Mouse (Mus musculus) E14TG2a.4 (cell line): Measurements from ENCODE around the gene Cyp1a2.

Source experiments
- H3K27me3 ChIP-seq: 2 replicates; pipeline ENCODE4 v1.6.1; 2014; ENCODE audit warnings: low read length, control low read depth; ENCODE audit not compliant: insufficient read depth
- H3K36me3 ChIP-seq: 2 replicates; pipeline ENCODE4 v1.6.1; 2014; ENCODE audit warnings: low read length, control low read depth; ENCODE audit not compliant: insufficient read depth
- H3K4me1 ChIP-seq: replicated peaks from 2 replicates; pipeline ENCODE4 v1.6.1; 2014; ENCODE audit warnings: low read depth, low read length, control low read depth
- H3K4me3 ChIP-seq: replicated peaks from 2 replicates; pipeline ENCODE4 v1.5.1; 2014; ENCODE audit warnings: mild to moderate bottlenecking, low read length
- H3K9me3 ChIP-seq: 2 replicates; pipeline ENCODE4 v1.6.1; 2014; ENCODE audit warnings: low read length, control low read depth
- CTCF ChIP-seq: conservative IDR thresholded peaks from 2 replicates; pipeline ENCODE4 v1.5.1; 2014; ENCODE audit warnings: low read length
- NANOG ChIP-seq: IDR thresholded peaks from 2 replicates; pipeline ENCODE4 v1.6.1; 2014; ENCODE audit warnings: borderline replicate concordance, low read length, mixed read lengths
- POU5F1 ChIP-seq: IDR thresholded peaks from 2 replicates; pipeline ENCODE4 v1.6.1; 2014; ENCODE audit warnings: low read length, borderline replicate concordance

The Cyp1a2 gene

DNA sequence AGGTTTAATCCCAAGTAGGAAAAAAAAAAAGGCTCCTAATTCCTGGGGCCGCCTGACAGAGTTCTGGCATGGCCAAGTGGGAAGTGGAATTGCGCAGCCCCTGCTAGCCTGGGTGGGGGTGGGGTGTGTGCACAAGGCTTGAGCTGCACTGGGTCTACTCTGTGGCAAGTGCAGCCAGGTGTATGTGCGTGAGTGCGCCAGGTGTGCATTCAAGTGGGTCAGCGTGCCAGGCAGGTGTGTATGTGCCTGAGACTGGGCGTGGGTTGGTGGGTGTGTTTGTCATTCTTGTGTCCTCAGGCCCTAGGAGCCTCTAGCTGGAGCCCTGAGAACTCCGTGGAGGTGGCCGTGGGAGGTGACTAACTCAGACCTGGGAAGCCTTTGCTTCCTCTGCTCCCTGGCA, 17.0 kb downstream of the Cyp1a2 start:
- Histone ChIP-seq H3K4me1 (peaks cover 9% of the 10 kb centered on the region; the same call in 1 of the 2 replicates), H3K36me3 (no peaks in the 10 kb centered on the region), H3K27me3 (peaks cover 12% of the 10 kb centered on the region), H3K9me3 (no peaks in the 10 kb centered on the region), H3K4me3 (no peak overlapping the region)
- no peak for TF ChIP-seq NANOG
- TF ChIP-seq POU5F1: no peak
- TF ChIP-seq CTCF: no peak

DNA sequence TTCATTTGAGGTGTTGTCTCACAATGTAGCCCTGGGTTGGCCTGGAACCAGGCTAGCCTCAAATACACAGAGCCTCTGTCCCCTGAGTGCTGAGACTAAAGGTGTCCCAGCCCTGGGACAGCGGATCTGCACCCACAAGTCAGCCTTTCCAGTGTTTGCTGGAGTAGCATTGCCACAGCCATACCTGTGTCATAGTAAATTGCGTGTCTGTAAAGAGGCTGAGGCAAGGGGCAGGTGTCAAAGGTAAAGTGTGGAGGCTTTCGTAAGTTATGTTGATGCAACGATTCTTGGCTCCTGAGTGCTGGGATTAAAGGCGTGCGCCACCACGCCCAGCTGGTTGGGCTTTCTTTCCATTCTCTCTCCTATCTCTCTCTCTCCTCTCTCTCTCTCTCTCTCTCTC, 18.9 kb downstream of the Cyp1a2 start:
- H3K27me3 ChIP-seq: peaks cover 8% of the 10 kb centered on the region; the same call in 1 of the 2 replicates
- peaks cover 9% of the 10 kb centered on the region; the same call in 1 of the 2 replicates for H3K4me1 ChIP-seq
- no peaks in the 10 kb centered on the region for H3K9me3 ChIP-seq
- H3K36me3 ChIP-seq: no peaks in the 10 kb centered on the region
- no peak overlapping the region for H3K4me3 ChIP-seq
- TF ChIP-seq NANOG: no peak

DNA sequence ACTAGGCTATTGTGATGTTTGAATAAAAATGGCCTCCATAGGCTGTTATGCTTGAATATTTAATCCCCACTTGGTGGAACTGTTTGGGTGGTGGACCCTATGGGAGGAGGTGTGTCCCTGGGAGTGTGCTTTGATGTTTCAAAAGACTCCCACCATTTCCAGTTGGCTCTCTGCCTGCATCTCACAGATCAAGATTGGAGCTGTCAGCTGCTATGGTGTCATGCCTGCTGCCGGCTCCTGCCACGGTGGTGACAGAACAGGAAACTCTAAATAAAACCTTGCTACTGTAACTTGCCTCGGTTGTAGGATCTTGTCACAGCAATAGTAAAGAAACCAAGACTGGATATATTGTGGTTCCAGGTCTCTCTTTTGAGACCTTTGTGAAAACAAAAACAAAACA, 22.0 kb downstream of the Cyp1a2 start:
- Histone ChIP-seq H3K36me3 (no peaks in the 10 kb centered on the region), H3K9me3 (no peaks in the 10 kb centered on the region), H3K27me3 (no peaks in the 10 kb centered on the region; the same call in 1 of the 2 replicates), H3K4me3 (no peak overlapping the region), H3K4me1 (0 out of 2 replicates have a peak, but pooled peaks cover 3% of the 10 kb centered on the region)
- no peak for TF ChIP-seq CTCF
- no peak for TF ChIP-seq NANOG
- TF ChIP-seq POU5F1: no peak

DNA sequence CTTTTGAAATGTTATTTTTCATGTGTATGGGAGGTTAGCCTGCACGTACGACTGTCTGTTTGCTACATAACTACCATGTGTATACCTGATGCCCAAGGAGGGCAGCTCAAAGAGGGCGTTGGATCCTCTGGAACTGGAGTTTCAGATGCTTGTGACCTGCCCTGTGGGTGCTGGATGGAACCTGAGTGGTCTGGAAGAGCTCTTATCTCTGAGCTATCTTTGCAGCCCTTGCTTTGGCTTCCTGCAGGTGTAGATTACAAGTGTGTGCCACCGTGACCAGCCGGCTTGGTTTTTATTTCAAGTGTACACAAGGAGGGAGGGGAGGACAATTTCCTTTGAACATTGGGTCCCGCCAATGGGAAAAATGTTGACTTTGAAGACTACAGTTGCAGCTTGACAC, 23.0 kb downstream of the Cyp1a2 start:
- no peak overlapping the region for H3K4me3 ChIP-seq
- TF ChIP-seq NANOG: no peak
- TF ChIP-seq POU5F1: no peak
- TF ChIP-seq CTCF: no peak
- H3K9me3 ChIP-seq: no peaks in the 10 kb centered on the region
- H3K4me1 ChIP-seq: peaks cover 5% of the 10 kb centered on the region
- H3K36me3 ChIP-seq: no peaks in the 10 kb centered on the region
- H3K27me3 ChIP-seq: no peaks in the 10 kb centered on the region; the same call in none of the 2 replicates

DNA sequence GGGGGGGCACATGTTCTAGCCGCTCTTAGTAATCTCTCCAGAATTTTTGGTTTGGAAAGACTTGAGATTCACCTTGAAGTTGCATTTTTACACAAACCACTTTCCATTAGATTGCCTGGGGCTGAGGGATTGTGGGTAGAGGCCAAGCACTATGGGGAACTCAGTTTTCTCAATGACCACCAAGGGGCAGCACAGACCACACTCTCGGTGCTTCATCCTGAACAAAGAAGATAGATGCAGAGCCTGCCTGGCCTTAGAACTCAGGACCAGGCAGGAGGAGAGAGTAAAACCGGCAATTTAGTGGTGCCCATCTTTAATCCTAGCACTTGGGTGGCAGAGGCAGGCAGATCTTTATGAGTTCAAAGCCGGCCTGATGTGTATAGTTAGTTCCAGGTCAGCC, 23.7 kb downstream of the Cyp1a2 start:
- H3K27me3 ChIP-seq: peaks cover 4% of the 10 kb centered on the region
- no peaks in the 10 kb centered on the region for H3K36me3 ChIP-seq
- TF ChIP-seq NANOG (no peak), CTCF (peak; percentile 65), POU5F1 (no peak)
- no peak overlapping the region for H3K4me3 ChIP-seq
- H3K9me3 ChIP-seq: no peaks in the 10 kb centered on the region
- peaks cover 8% of the 10 kb centered on the region for H3K4me1 ChIP-seq

DNA sequence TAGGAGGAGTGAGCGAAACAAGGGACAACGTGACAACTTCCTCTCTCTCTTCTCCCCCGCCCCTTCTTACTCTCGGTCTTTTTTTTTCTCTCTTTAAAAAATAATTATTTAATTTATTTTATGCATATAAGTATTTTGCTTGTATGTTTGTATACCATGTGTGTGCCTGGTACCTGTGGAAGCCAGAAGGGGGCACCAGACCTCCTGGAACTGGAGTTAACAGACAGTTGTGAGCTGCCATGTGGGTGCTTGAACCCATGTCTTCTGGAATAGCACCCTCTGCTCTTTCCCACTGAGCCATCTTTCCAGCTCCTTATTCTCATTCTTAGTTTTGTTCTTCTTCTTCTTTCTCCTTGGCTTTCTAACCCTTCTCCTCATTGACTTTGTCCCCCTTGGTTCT, 24.5 kb downstream of the Cyp1a2 start:
- Histone ChIP-seq H3K4me3 (no peak overlapping the region), H3K9me3 (no peaks in the 10 kb centered on the region), H3K36me3 (no peaks in the 10 kb centered on the region), H3K27me3 (peaks cover 9% of the 10 kb centered on the region), H3K4me1 (peaks cover 16% of the 10 kb centered on the region)
- TF ChIP-seq POU5F1: no peak
- TF ChIP-seq NANOG: no peak
- TF ChIP-seq CTCF: peak; percentile 46

DNA sequence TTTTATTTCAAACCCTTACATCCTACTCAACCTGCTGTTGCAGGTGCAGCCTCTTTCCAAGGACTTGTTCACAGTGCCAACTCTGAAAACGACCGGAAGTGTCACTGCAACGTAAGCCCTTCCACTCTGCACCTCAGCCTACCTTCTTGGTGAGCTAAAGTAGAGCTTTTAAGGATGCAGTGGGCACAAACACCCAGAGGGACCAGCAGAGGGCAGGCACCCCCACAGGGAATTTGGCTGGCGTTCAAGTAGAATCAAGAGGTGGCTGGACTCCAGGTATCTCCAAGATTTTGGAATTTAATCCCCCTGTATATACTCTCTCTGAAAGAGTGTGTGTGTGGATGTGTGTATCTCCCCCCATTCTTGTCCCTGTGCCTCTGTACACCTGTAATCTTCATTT, 25.7 kb downstream of the Cyp1a2 start:
- H3K27me3 ChIP-seq: peaks cover 13% of the 10 kb centered on the region

DNA sequence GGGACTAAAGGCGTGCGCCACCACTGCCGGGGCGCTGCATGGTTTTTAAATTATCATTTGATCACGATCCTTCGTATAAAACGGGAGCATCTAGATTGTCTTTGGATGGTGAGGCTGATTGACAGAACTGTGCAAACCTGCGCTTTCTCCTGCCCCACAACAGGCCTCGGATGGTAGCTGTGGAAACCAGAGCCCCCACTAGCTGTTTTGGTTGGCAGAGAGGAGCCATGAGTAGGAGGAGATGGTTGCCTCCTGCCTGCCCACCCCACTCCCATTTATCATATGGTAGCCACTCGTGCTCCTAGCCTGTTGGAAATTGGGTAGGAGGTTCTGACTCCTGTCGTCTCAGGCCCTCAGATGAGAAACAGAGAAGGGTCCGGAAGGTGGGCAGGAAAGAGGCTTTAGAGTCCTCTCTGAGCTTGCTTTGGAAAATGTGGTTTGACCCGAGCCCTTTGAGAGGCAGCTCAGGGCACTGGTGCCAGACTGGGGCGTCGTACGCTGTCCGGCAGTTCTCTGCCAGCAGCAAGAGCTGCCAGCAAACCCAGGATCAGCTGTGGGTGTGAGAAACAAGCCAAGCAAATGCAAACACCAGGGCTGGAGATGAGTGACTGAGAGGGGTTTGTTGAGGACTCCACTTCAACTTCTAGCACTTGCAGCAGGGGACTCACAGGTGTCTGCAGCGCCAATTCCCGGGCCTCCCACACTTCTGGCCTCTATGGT, 26.7 kb downstream of the Cyp1a2 start:
- peaks cover 36% of the 10 kb centered on the region for H3K4me1 ChIP-seq
- H3K9me3 ChIP-seq: no peaks in the 10 kb centered on the region
- H3K36me3 ChIP-seq: no peaks in the 10 kb centered on the region
- TF ChIP-seq CTCF (no peak), POU5F1 (no peak), NANOG (no peak)
- no peak overlapping the region for H3K4me3 ChIP-seq
- peaks cover 13% of the 10 kb centered on the region for H3K27me3 ChIP-seq

More for the DNA sequence above, 25.7 kb downstream of the Cyp1a2 start:
- H3K4me3 ChIP-seq: no peak overlapping the region
- no peaks in the 10 kb centered on the region for H3K9me3 ChIP-seq
- TF ChIP-seq CTCF (no peak), NANOG (no peak), POU5F1 (no peak)
- no peaks in the 10 kb centered on the region for H3K36me3 ChIP-seq
- peaks cover 28% of the 10 kb centered on the region for H3K4me1 ChIP-seq

DNA sequence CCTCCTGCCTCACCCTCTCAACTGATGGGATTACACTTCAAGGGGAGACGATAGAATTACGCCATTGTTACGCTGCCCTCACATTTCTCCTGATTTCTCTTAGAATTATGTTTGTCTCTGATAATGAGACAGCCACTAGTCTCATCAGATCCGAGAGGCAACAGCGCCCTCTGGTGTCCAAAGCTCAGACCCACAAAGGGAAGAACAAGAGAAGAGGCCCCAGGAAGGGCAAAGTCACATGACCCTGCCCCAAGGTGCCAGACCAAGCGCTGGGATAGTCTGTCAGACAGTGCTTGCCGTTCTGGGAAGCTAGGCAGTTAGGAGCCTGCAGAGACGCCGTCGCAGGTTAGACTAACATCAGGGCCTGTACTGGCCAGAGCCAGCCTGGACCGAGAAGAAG, 27.8 kb downstream of the Cyp1a2 start:
- peak; percentile 67 for TF ChIP-seq CTCF
- TF ChIP-seq POU5F1: no peak
- Histone ChIP-seq H3K9me3 (no peaks in the 10 kb centered on the region), H3K36me3 (no peaks in the 10 kb centered on the region), H3K27me3 (peaks cover 13% of the 10 kb centered on the region), H3K4me1 (peaks cover 47% of the 10 kb centered on the region), H3K4me3 (peak overlapping the region; percentile 52; the same call in 1 of the 2 replicates)
